Mouse (Mus musculus) hindbrain, embryonic 16.5 days (tissue): Measurements from ENCODE around the gene Amz1. TPM values are rescaled to one million over a fixed set of nuclear protein-coding genes. Genes with fewer than 3 reads are reported as not detected.
A peak's percentile ranks its signal among the peaks of the same experiment; 100 is the strongest.

Experiments
- ATAC-seq: fragments of 200-750 bp; cut with Nextera tagmentation; 2 replicates; pipeline ENCODE4 v1.8.0; 2017; ENCODE audit warnings: moderate TSS enrichment, moderate library complexity
- H3K27ac ChIP-seq: fragments of 300-500 bp; sonication (generic); 2 replicates; pipeline ENCODE4 v1.5.1; 2014; ENCODE audit warnings: low read depth, mild to moderate bottlenecking, control low read depth, low read length, moderate library complexity
- H3K27me3 ChIP-seq: fragments of 300-500 bp; sonication (generic); replicated peaks from 2 replicates; pipeline ENCODE4 v1.6.1; 2014; ENCODE audit warnings: low read length; ENCODE audit not compliant: control insufficient read depth, insufficient read depth
- H3K36me3 ChIP-seq: fragments of 300-500 bp; sonication (generic); 2 replicates; pipeline ENCODE4 v1.6.1; 2014; ENCODE audit warnings: mild to moderate bottlenecking, low read length, moderate library complexity, mixed read lengths; ENCODE audit not compliant: control insufficient read depth, insufficient read depth
- H3K4me1 ChIP-seq: fragments of 300-500 bp; sonication (generic); 2 replicates; pipeline ENCODE4 v1.6.1; 2014; ENCODE audit warnings: low read depth, low read length; ENCODE audit not compliant: control insufficient read depth, insufficient read depth
- H3K4me2 ChIP-seq: fragments of 300-500 bp; sonication (generic); 2 replicates; pipeline ENCODE4 v1.6.1; 2014; ENCODE audit warnings: mild to moderate bottlenecking, low read length, control low read depth, moderate library complexity
- H3K4me3 ChIP-seq: fragments of 300-500 bp; sonication (generic); 2 replicates; pipeline ENCODE4 v1.5.1; 2014; ENCODE audit warnings: mild to moderate bottlenecking, low read length, control low read depth, moderate library complexity
- H3K9ac ChIP-seq: fragments of 300-500 bp; sonication (generic); 2 replicates; pipeline ENCODE4 v1.6.1; 2014; ENCODE audit warnings: low read depth, mild to moderate bottlenecking, control low read depth, low read length, moderate library complexity
- H3K9me3 ChIP-seq: fragments of 300-500 bp; sonication (generic); 2 replicates; pipeline ENCODE4 v1.6.1; 2014; ENCODE audit warnings: mild to moderate bottlenecking, low read length, moderate library complexity; ENCODE audit not compliant: control insufficient read depth
- WGBS: fragments of 180-500 bp; shearing (Covaris S2); extraction: QIAGEN DNeasy Blood & Tissue Kit; methylation state at CpG from one replicate; pipeline ENCODE4 v1.1.7; 2014; 5-methylcytosine and 5-hydroxymethylcytosine counted together
- polyA plus RNA-seq: library from polyadenylated mRNA; unstranded; fragments of >200 nt; fragmentation: Nextera tagmentation; extraction: Ambion mirVana; gene quantifications from 2 replicates; pipeline ENCODE4 v1.2.1, GENCODE M21; 2015

Amz1 gene
- 6.3 and 6.6 TPM in 2 replicates for polyA plus RNA-seq

DNA sequence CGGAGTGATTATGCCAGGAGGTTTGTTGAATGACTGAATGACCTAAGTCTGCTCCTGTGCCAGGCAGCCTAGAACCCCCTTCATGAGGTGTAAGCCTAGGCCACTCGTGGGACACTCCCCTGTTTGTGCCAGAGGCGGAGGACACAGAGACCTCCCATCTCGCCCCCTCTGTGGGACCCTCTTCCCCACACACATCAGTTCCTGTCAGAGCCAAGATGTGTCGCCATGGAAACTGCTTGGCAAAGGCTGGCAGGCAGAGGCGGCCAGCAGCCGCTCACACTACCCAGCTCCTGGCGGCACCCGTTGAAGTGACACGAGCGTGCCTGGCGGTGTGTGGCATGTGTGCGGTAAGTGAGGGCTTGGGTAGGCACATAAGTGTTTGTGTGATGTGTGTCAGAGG, at the start of gene Amz1:
Gene Amz1, plus strand, starts transcription at position 306 of the 400 bp plus-strand sequence.
- Histone ChIP-seq H3K9ac (0 out of 2 replicates have a peak within 1 kb of the TSS, but pooled peaks have one; percentile 3), H3K9me3 (no peaks in the 10 kb centered on the region), H3K27me3 (no peaks in the 10 kb centered on the region), H3K4me3 (peak within 1 kb of the TSS; percentile 1; the same call in 1 of the 2 replicates), H3K27ac (0 out of 2 replicates have a peak within 1 kb of the TSS, but pooled peaks have one; percentile 10), H3K4me1 (peaks cover 14% of the 10 kb centered on the region; the same call in 1 of the 2 replicates), H3K4me2 (peak within 1 kb of the TSS; percentile 19; the same call in 1 of the 2 replicates), H3K36me3 (peaks cover 7% of the 10 kb centered on the region)
- 37% methylated on average over 13 of the region's 13 CpGs for WGBS
- ATAC-seq, result peak; percentile 85

DNA sequence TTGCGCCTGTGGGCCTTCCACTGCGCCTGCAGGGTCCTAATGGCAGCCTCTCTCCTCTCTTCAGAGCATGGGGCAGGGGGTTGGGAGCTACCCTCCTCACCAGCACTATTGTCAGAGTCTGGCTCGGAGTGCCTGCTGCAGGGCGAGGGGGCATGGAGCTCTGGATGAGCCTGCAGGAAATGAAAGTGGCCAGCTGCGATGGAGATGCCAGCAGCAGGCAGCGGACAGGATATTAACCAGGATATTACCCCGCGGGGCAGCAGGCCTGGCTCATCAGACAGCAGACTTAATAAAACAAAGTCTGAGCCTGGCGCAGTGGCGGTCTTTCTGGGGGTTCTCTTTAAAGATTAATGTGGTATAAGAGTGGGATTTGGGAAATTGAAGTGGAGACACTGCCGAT, 48.8 kb upstream of the Amz1 start:
- H3K36me3 ChIP-seq, result peaks cover 21% of the 10 kb centered on the region
- no peaks in the 10 kb centered on the region for H3K27me3 ChIP-seq
- H3K9ac ChIP-seq, result no peak overlapping the region
- no peak overlapping the region for H3K4me2 ChIP-seq
- no peaks in the 10 kb centered on the region for H3K4me1 ChIP-seq
- H3K27ac ChIP-seq, result no peak overlapping the region
- H3K4me3 ChIP-seq, result no peak overlapping the region
- no peak for ATAC-seq
- 63% methylated on average over 11 of the region's 11 CpGs for WGBS
- no peaks in the 10 kb centered on the region for H3K9me3 ChIP-seq

GRCm38 (mm10) chr5:140675640-140676039, 48.3 kb upstream of the Amz1 start:
- Histone ChIP-seq H3K9ac (no peak overlapping the region), H3K36me3 (peaks cover 22% of the 10 kb centered on the region), H3K27ac (no peak overlapping the region; the same call in 1 of the 2 replicates), H3K4me1 (no peaks in the 10 kb centered on the region), H3K4me3 (no peak overlapping the region), H3K27me3 (no peaks in the 10 kb centered on the region), H3K9me3 (no peaks in the 10 kb centered on the region), H3K4me2 (no peak overlapping the region)
- WGBS, result 80% methylated on average over 11 of the region's 11 CpGs
- no peak for ATAC-seq

DNA sequence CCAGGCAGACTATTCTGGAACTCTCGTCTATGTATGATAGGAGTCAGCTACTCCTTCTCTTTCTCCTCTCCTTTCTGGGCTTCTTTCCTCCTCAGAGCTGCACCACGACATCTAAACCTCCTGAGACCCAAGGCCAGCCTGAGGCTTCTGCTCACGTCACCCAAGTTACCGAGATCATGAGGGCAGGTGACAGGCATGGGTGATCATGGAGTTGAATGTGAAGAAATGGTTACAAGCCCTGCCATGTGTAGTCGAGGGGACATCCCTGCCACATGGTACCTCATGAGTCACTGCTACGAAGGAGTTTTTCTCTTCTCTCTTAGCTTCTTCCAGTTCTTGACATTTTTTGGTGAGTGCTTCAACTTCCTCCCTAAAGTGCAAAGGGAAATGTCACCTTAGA, 46.8 kb upstream of the Amz1 start:
- no peak for ATAC-seq
- peaks cover 22% of the 10 kb centered on the region for H3K36me3 ChIP-seq
- WGBS, result 89% methylated on average over 6 of the region's 6 CpGs

DNA sequence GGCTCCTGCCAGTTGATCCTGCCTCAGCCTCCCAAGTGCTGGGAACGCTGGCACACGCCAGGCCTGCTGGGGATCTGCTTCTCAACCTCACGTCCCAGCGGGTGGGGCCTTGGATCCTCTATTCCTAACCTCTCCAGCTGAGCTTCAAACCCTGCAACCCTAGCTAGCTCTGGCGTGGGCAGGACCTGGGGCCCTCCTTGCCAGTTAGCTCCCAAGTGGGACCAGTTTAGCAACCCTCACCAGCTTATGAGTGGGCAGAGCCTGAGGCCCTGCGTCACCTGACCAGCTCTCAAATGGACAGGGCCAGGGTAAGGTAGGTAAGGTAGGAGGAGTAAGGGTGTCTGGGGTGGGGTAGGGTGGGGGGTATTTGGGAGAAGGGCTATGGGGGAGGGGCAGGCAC, 43.9 kb upstream of the Amz1 start:
- Histone ChIP-seq H3K36me3 (peaks cover 17% of the 10 kb centered on the region), H3K4me2 (no peak overlapping the region), H3K27me3 (no peaks in the 10 kb centered on the region), H3K27ac (no peak overlapping the region), H3K4me1 (no peaks in the 10 kb centered on the region), H3K4me3 (no peak overlapping the region), H3K9ac (no peak overlapping the region), H3K9me3 (no peaks in the 10 kb centered on the region)
- ATAC-seq, result no peak
- 86% methylated on average over 6 of the region's 6 CpGs for WGBS

More for the DNA sequence above, 46.8 kb upstream of the Amz1 start:
- H3K27me3 ChIP-seq, result no peaks in the 10 kb centered on the region
- H3K9ac ChIP-seq, result no peak overlapping the region
- H3K4me1 ChIP-seq, result no peaks in the 10 kb centered on the region
- H3K4me3 ChIP-seq, result no peak overlapping the region
- H3K9me3 ChIP-seq, result no peaks in the 10 kb centered on the region
- no peak overlapping the region for H3K4me2 ChIP-seq
- no peak overlapping the region for H3K27ac ChIP-seq

- Histone ChIP-seq H3K9ac (no peak overlapping the region), H3K4me2 (no peak overlapping the region), H3K27me3 (no peaks in the 10 kb centered on the region), H3K27ac (no peak overlapping the region), H3K9me3 (no peaks in the 10 kb centered on the region), H3K4me1 (no peaks in the 10 kb centered on the region), H3K4me3 (no peak overlapping the region), H3K36me3 (peaks cover 17% of the 10 kb centered on the region)
- no peak for ATAC-seq
- WGBS, result 100% methylated on average over 1 of the region's 1 CpGs
Observed at GRCm38 (mm10) chr5:140680950-140681349, 43.0 kb upstream of the Amz1 start.

DNA sequence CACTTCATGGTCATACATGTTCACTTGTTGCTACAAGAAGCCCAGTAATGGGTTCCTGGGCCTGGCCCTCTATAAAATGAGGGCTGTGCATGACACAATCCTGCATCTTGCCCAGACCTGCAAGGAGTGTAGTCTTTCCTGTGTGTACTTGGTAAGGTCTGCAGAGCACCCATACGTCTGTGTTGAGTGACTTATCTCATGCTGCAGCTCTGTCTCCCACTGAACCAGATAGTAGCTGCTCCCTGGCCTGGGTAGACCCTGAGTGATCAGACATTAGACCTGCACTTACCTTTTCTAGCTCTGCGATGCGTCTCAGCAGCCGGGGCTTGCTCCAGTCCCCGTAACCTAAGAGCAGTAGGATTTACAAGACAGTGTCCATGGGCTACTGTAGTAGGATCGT, 41.8 kb upstream of the Amz1 start:
- Histone ChIP-seq H3K27me3 (no peaks in the 10 kb centered on the region), H3K4me2 (no peak overlapping the region), H3K36me3 (peaks cover 10% of the 10 kb centered on the region), H3K4me1 (no peaks in the 10 kb centered on the region), H3K9me3 (no peaks in the 10 kb centered on the region), H3K9ac (no peak overlapping the region), H3K4me3 (no peak overlapping the region), H3K27ac (no peak overlapping the region)
- no peak for ATAC-seq
- 94% methylated on average over 6 of the region's 6 CpGs for WGBS

DNA sequence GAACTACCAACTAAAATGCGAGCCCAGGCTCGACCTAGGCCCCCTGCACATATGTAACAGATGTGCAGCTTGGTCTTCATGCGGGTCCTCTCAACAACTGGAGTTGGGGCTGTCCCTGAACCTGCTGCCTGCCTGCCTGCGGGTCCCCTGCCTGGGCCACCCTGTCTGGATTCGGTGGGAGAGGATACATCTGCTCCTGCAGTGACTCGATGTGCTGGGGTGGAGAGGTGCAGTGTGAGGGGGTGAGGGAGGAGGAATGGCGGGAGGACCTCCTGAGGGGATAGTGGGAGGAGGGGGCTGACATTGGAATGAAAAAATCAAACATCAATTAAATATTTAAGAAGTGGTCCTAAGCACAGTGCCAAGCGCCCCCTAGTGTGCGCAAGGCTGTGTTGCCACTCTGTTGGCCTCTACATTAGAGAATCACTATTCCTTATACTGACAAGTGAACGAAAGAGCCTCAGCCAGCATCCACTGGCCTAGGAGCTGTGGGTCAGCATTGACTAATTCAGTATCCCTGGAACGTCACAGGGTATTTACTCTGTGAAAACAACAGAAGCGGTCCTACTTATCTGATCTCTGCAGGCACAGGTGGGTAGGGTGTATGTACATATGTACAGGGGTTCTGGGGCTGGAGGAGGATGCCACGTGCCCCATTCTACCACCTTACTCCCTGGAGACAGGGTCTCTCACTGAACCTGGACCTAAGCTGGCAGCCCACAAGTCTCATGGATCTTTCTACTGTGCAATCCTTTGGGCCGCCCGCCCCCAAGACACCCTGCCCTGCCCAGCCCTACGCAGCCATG, 39.4 kb upstream of the Amz1 start:
- Histone ChIP-seq H3K9me3 (no peaks in the 10 kb centered on the region), H3K27ac (no peak overlapping the region), H3K27me3 (no peaks in the 10 kb centered on the region), H3K4me3 (no peak overlapping the region), H3K36me3 (peaks cover 12% of the 10 kb centered on the region), H3K9ac (0 out of 2 replicates have a peak overlapping the region, but pooled peaks have one; percentile 13), H3K4me2 (no peak overlapping the region), H3K4me1 (no peaks in the 10 kb centered on the region)
- WGBS, result 60% methylated on average over 16 of the region's 16 CpGs
- peak; percentile 74 for ATAC-seq

DNA sequence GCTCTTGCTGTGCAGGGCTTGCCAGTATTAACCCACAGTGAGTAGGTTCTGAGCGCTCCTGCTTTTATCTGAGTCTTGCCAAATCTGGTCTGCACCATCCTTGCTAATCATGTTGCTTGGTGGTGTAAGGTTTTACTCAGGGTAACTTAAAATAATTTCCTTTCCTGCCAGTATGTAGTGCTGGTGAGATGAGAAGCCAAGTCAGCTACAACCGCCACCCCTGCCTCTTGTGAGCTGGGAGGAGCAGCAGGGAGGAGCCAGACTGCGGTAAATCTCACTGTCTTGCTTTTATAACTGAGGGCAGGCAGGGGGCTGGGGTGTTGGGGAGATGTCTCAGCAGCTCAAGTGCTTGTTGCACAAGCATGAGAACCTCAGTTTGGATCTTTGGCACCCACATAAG, 35.5 kb upstream of the Amz1 start:
- no peak for ATAC-seq
- WGBS, result 75% methylated on average over 3 of the region's 3 CpGs

More for the DNA sequence above, 35.5 kb upstream of the Amz1 start:
- Histone ChIP-seq H3K27ac (no peak overlapping the region), H3K4me3 (no peak overlapping the region), H3K9ac (no peak overlapping the region), H3K4me1 (no peaks in the 10 kb centered on the region), H3K27me3 (no peaks in the 10 kb centered on the region), H3K4me2 (no peak overlapping the region), H3K9me3 (no peaks in the 10 kb centered on the region), H3K36me3 (peaks cover 20% of the 10 kb centered on the region)
